Mouse (Mus musculus) CD4-positive, CD25-positive, alpha-beta regulatory T cell, adult 4 months (primary cell): Measurements from ENCODE around the gene Gm14440. TPM values are rescaled to one million over a fixed set of nuclear protein-coding genes. Genes with fewer than 3 reads are reported as not detected.
"Not testable (repeated sequence)": the region's sequence is repeated elsewhere in the genome, so short reads cannot be mapped to it uniquely, and the experiment has no call there.

Experiments used
- ATAC-seq: one replicate; pipeline ENCODE4 v1.8.0; 2017
- polyA plus RNA-seq, 2 experiments: library from polyadenylated mRNA; unstranded; fragments of 100-300 nt; shearing (Covaris generic); gene quantifications; one replicate each; pipeline ENCODE4 v1.2.1; 2017

Gm14440 gene
- 1 to 10 TPM in 1 of 2 experiments, not detected in 1; 2.8 TPM for polyA plus RNA-seq

- ATAC-seq = not testable (repeated sequence)
Measured at GRCm38 (mm10) chr2:175274825-175275224, at the start of gene Gm14440. TSS of gene Gm14440 (plus strand) at chr2:175275125.

Other genes starting within 250 kb of the Gm14440 start
- not detected for gene Gm14393, start 207.3 kb upstream of the Gm14440 start, polyA plus RNA-seq
- 1 to 10 TPM in 1 of 2 experiments, under 1 TPM in 1; 0.85 to 4.5 TPM for gene Gm14399, start 133.1 kb upstream of the Gm14440 start, polyA plus RNA-seq
- under 1 TPM in 1 of 2 experiments, not detected in 1; 0.11 TPM for gene Gm14443, start 99.3 kb upstream of the Gm14440 start, polyA plus RNA-seq
- gene Gm14391, start 68.2 kb upstream of the Gm14440 start, polyA plus RNA-seq = 1 to 10 TPM; 4.3 to 4.6 TPM
- 10 to 100 TPM; 10.5 to 16.6 TPM for gene Gm4631, start 63.1 kb downstream of the Gm14440 start, polyA plus RNA-seq
- gene Zfp968, start 97.3 kb downstream of the Gm14440 start, polyA plus RNA-seq = 1 to 10 TPM; 1.4 to 2.9 TPM
- 10 to 100 TPM in 1 of 2 experiments, 1 to 10 TPM in 1; 7.9 to 15.8 TPM for gene Gm4724, start 160.7 kb downstream of the Gm14440 start, polyA plus RNA-seq
- gene Zfp965, start 194.9 kb downstream of the Gm14440 start, polyA plus RNA-seq = 1 to 10 TPM; 3.6 to 8.4 TPM